Mouse (Mus musculus) cerebellum, adult 2 months (tissue): ENCODE results near the gene Katnal1. TPM values are rescaled to one million over a fixed set of nuclear protein-coding genes. Genes with fewer than 3 reads are reported as not detected.

Source experiments
- DNase-seq, 2 experiments: peaks; one replicate each; pipeline ENCODE4 v3.0.0; 2021
- H3K27ac ChIP-seq: fragments of 200-500 bp; 2 replicates; pipeline ENCODE4 v1.5.1; 2012; ENCODE audit warnings: low read length, control low read depth, inconsistent platforms; ENCODE audit not compliant: insufficient read depth
- H3K27me3 ChIP-seq: fragments of 200-500 bp; 2 replicates; pipeline ENCODE4 v1.6.1; 2012; ENCODE audit warnings: inconsistent platforms, mild to moderate bottlenecking, low read length, moderate library complexity; ENCODE audit not compliant: control insufficient read depth, insufficient read depth
- H3K4me1 ChIP-seq: fragments of 200-500 bp; 2 replicates; pipeline ENCODE4 v1.6.1; 2011; ENCODE audit warnings: low read length; ENCODE audit not compliant: control insufficient read depth, insufficient read depth
- H3K4me3 ChIP-seq: fragments of 200-500 bp; replicated peaks from 2 replicates; pipeline ENCODE3; 2011; ENCODE audit warnings: mild to moderate bottlenecking, low read depth, low read length, control low read depth; ENCODE audit not compliant: insufficient read depth
- CTCF ChIP-seq: fragments of 200-500 bp; IDR thresholded peaks from 2 replicates; pipeline ENCODE4 v1.5.1; 2011; ENCODE audit warnings: low read depth, mild to moderate bottlenecking, control low read depth, low read length, moderate library complexity, borderline replicate concordance; ENCODE audit not compliant: insufficient read depth
- POLR2A ChIP-seq: fragments of 200-500 bp; IDR thresholded peaks from 2 replicates; pipeline ENCODE4 v1.6.1; 2011; ENCODE audit warnings: low read length, control low read depth, borderline replicate concordance; ENCODE audit not compliant: insufficient read depth
- WGBS: fragments of 180-500 bp; shearing (Covaris S2); methylation state at CpG from one replicate; pipeline ENCODE4 v1.1.7; 2018; 5-methylcytosine and 5-hydroxymethylcytosine counted together
- polyA plus RNA-seq: library from polyadenylated mRNA; depleted of rRNA; stranded (reverse); fragments of >200 nt; gene quantifications from 2 replicates; pipeline ENCODE4 v1.2.3, GENCODE M21; 2012

Katnal1 gene
- polyA plus RNA-seq, 1 experiment = 41.0 TPM

DNA sequence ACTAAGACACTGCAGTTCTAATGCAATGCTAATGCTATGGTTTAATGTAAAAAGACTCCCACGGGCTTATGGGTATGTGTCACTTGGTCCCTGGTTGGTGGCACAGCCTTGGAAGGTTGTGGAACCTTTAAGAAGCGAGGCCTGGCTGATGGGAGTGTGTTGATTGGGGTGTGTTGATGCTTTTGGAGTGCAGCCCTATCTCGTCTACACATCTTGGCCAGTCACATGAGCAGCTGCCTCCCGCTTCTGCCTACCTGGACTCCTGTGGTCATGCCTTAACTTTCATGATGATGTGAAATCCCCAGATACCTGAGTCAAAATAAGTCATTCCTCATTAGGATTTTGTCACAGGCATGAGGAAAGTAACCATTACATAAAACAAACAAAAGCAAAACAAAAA lies 22.8 kb downstream of the Katnal1 start:
- DNase-seq = no peak
- TF ChIP-seq POLR2A = no peak
- TF ChIP-seq CTCF = no peak
- no peaks in the 10 kb centered on the region for H3K27me3 ChIP-seq
- peaks cover 3% of the 10 kb centered on the region; the same call in 1 of the 2 replicates for H3K4me1 ChIP-seq
- WGBS = 76% methylated on average over 4 of the region's 4 CpGs
- no peak overlapping the region for H3K27ac ChIP-seq
- no peak overlapping the region for H3K4me3 ChIP-seq

DNA sequence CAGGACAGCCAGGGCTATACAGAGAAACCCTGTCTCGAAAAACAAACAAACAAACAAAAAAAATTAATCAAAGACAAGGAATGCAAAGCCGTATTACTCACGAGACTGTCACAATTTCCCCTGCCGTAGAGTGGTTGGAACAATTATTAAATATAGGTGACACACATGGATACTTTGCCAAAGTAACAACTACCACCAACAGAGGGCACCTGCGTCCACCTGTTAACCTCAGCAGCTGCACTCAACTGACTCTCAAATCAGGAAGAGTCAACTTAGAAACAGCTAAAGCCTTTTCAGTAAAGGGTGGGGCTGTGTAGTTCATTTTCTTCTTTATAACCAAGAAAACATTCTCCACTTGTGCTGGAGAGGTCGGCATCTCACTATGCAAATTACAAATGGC lies 24.3 kb downstream of the Katnal1 start:
- Histone ChIP-seq H3K4me3 (no peak overlapping the region), H3K27ac (no peak overlapping the region), H3K27me3 (no peaks in the 10 kb centered on the region), H3K4me1 (peaks cover 3% of the 10 kb centered on the region; the same call in 1 of the 2 replicates)
- WGBS = 51% methylated on average over 6 of the region's 6 CpGs
- TF ChIP-seq POLR2A = no peak
- TF ChIP-seq CTCF = peak; percentile 54; the same call in 1 of the 2 replicates
- DNase-seq = peak; percentile 30 to 34

DNA sequence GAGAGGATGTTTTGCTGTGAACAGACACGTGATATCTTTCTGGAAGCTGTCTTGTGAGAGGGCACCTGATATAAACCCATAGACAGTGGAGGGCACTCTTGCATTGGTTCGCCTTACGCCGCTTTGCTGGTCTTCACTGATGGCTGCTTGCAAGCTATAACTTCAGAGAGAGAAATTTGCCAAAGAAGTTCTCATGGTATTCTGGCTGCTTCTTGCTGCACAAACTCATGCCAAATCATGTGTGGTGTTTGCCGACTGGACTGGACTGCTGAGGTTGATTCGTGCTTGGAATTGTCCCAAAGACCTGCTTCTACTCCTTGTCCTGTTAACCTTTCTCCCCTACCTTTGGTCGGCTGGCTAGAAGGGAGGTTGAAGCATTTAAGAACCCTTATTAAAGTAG lies 29.8 kb downstream of the Katnal1 start:
- Histone ChIP-seq H3K4me3 (no peak overlapping the region), H3K27me3 (no peaks in the 10 kb centered on the region), H3K27ac (no peak overlapping the region), H3K4me1 (no peaks in the 10 kb centered on the region)
- 80% methylated on average over 7 of the region's 7 CpGs for WGBS
- no peak for TF ChIP-seq POLR2A
- DNase-seq = no peak

DNA sequence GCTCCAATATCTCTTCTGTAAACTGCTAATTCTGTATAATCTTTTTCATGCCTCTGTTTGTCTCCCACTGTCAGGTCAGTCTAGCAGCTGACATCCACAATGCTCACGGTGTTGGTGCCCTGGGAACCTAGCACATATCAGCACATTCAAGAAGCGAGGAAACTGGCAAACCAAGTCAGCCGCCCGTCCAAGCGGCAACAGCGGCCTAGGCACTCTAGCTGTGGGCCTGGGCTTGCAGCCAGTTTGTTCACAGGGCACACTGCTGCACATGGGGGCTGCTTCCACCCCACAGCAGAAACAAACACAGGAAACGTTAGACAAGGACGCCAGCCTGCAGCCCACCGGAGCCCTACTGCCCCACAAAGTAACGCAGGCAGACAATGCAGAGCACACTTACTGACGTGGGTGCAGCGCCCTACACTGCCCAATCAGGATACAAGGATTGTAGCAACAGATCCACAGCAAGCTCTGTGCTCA lies 31.1 kb downstream of the Katnal1 start:
- Histone ChIP-seq H3K27me3 (no peaks in the 10 kb centered on the region), H3K4me1 (no peaks in the 10 kb centered on the region), H3K27ac (no peak overlapping the region), H3K4me3 (no peak overlapping the region)
- 25% methylated on average over 12 of the region's 12 CpGs for WGBS
- DNase-seq = no peak
- no peak for TF ChIP-seq CTCF

DNA sequence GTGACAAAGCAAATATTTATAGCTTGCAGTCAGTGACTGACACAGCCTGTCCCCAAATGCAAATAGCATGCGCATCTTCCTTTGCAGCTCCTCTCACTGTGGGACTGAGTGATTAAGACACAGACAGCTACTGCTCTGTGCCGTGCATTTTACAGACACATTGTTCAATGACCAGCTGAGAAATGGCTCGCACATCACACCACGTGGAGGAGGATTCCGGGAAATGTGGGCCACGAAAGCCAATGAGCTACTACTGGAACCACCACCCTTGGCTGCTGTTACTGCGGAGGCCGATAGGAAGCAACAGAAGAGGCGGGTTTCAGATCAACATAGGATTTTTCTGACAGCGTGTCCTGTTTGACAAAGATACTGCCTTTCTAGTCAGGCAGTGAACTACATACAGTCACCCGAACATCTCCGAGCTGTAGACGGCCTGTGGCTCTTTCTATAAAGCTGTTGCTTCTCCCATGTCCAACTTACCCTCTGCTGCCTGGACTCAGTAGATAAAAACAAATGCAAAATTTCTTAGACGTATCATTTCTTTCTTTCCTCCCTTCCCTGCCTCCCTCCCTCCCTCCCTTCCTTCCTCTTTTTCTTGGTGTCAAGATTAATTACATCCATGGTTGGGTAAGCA lies 31.9 kb downstream of the Katnal1 start:
- H3K4me1 ChIP-seq = no peaks in the 10 kb centered on the region
- no peak overlapping the region for H3K27ac ChIP-seq
- TF ChIP-seq CTCF = no peak
- no peak for TF ChIP-seq POLR2A
- DNase-seq = no peak
- no peak overlapping the region for H3K4me3 ChIP-seq
- WGBS = 59% methylated on average over 14 of the region's 14 CpGs
- H3K27me3 ChIP-seq = no peaks in the 10 kb centered on the region

DNA sequence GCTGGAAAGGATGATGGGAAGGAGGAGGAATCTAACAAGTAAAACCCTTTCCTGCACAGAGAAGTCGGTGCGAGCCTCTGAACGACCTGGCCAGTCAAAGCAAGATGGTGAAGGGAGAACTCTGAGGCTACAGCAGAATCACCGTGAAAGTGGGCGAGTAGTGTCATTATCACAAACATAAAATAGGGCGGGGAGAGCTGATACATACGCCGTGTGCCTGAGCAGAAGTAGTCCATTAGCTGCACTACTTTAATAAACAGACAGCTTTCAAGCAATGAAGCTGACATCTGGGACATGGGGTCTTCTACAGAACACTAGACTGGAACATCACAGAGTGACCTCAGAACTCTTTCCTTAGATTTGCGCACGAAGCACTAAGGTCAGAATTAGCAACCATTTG lies 32.6 kb downstream of the Katnal1 start:
- Histone ChIP-seq H3K27me3 (no peaks in the 10 kb centered on the region), H3K4me3 (no peak overlapping the region), H3K4me1 (no peaks in the 10 kb centered on the region), H3K27ac (no peak overlapping the region)
- DNase-seq = no peak
- WGBS = 91% methylated on average over 10 of the region's 10 CpGs
- TF ChIP-seq CTCF = no peak
- no peak for TF ChIP-seq POLR2A

DNA sequence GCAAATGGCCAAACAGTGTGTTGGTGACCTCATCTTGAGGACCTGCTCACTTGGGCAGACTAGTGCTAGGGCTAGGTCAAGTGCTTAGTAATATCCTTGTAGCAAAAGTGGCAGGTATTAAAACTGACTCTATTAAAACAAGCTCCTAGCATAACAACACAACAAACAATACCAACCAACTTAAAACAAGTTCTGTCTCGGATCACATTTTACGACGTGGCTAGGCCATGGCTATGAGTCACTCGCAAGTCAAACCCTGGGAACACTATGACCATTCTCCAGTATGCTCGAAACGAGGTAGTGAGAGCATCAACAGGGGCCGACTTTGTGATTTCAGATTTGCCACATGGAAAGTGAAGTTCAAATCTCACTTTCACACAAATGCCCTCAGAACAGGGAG lies 33.3 kb downstream of the Katnal1 start:
- Histone ChIP-seq H3K27me3 (no peaks in the 10 kb centered on the region), H3K4me1 (no peaks in the 10 kb centered on the region), H3K27ac (no peak overlapping the region), H3K4me3 (no peak overlapping the region)
- DNase-seq = no peak
- WGBS = 91% methylated on average over 7 of the region's 7 CpGs
- TF ChIP-seq POLR2A (no peak), CTCF (no peak)

DNA sequence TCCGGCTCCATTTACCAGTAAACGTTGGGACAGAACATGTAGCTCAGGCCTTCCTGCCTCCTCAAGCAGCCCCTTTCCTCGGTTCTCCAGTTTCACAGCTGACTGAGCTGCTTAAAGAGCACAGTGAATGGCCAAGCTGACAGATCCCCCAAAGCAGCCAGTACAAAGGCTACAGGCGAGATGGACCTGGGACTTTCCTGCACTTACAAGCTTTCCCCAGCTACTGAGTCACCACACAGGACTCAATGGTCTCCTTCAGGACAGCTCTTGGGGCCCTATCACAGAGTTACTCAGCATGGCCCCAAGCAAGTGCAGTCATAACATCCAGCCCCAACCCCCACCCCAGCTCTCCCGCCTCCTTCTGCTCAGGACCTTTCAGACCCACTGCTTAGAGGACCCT lies 34.1 kb downstream of the Katnal1 start:
- 67% methylated on average over 5 of the region's 5 CpGs for WGBS
- no peak overlapping the region for H3K27ac ChIP-seq

More for the DNA sequence above, 34.1 kb downstream of the Katnal1 start:
- TF ChIP-seq POLR2A (no peak), CTCF (no peak)
- no peaks in the 10 kb centered on the region for H3K27me3 ChIP-seq
- no peaks in the 10 kb centered on the region for H3K4me1 ChIP-seq
- no peak for DNase-seq
- H3K4me3 ChIP-seq = no peak overlapping the region
